Comparison of ENCODE assay signal across 18 mouse cellular contexts in genomic region chr1:179650284-179650683, GRCm38 (mm10). TPM values are rescaled to one million over a fixed set of nuclear protein-coding genes. Genes with fewer than 3 reads are reported as not detected.
A peak's percentile ranks its signal among the peaks of the same experiment; 100 is the strongest.
DNase-seq lines count a peak whose midpoint lies in the region; ATAC-seq and TF ChIP-seq lines count a peak whose summit lies in the region.
"Had no signal": no experiment of that assay in that cellular context is flagged by ENCODE, and none has a peak within 500 bp of the region (broad histone marks: within the 10 kb centered on the region; RNA-seq: fewer than 3 reads in every experiment).

No protein-coding gene starts in this region.

- H3K9ac ChIP-seq in liver, embryonic 12.5 days = no peak overlapping the region
- H3K9ac ChIP-seq in lung, postnatal 0 days (replicated peaks; ENCODE audit: low read depth) = no peak overlapping the region
- H3K9ac ChIP-seq in hindbrain, embryonic 11.5 days (ENCODE audit: low read depth, low read length) = no peak overlapping the region
- no peak overlapping the region for H3K9ac ChIP-seq in hindbrain, embryonic 14.5 days
- no peak overlapping the region for H3K9ac ChIP-seq in forebrain, embryonic 16.5 days (replicated peaks; ENCODE audit: low read depth, low read length)
- H3K9ac ChIP-seq: embryonic facial prominence, embryonic 15.5 days; heart, embryonic 12.5 days; kidney, embryonic 15.5 days; midbrain, embryonic 12.5 days; neural tube, embryonic 15.5 days had no signal

- no peak overlapping the region for H3K4me3 ChIP-seq in liver, embryonic 12.5 days
- no peak overlapping the region for H3K4me3 ChIP-seq in lung, postnatal 0 days (ENCODE audit: low read depth, low read length)
- no peak overlapping the region for H3K4me3 ChIP-seq in hindbrain, embryonic 11.5 days (ENCODE audit: low read depth, low read length)
- no peak overlapping the region for H3K4me3 ChIP-seq in hindbrain, embryonic 14.5 days (replicated peaks; ENCODE audit: low read length)
- H3K4me3 ChIP-seq in forebrain, embryonic 16.5 days (replicated peaks; ENCODE audit: low read length) = no peak overlapping the region
- H3K4me3 ChIP-seq: embryonic facial prominence, embryonic 15.5 days; forebrain, embryonic 10.5 days; heart, embryonic 12.5 days; kidney, embryonic 15.5 days; midbrain, embryonic 12.5 days; neural tube, embryonic 15.5 days had no signal

- peak; percentile 28; the same call in 1 of the 2 replicates for TF ChIP-seq EP300 in lung, postnatal 0 days (IDR thresholded peaks at IDR 0.05)

- peaks cover 9% of the 10 kb centered on the region for H3K27me3 ChIP-seq in liver, embryonic 12.5 days (replicated peaks)
- no peaks in the 10 kb centered on the region for H3K27me3 ChIP-seq in lung, postnatal 0 days (replicated peaks; ENCODE audit: insufficient read depth, low read length)
- no peaks in the 10 kb centered on the region for H3K27me3 ChIP-seq in hindbrain, embryonic 11.5 days (ENCODE audit: control insufficient read depth, insufficient read depth, low read length)
- no peaks in the 10 kb centered on the region for H3K27me3 ChIP-seq in hindbrain, embryonic 14.5 days (ENCODE audit: control insufficient read depth, insufficient read depth, low read length)
- H3K27me3 ChIP-seq in forebrain, embryonic 16.5 days (replicated peaks; ENCODE audit: control insufficient read depth, insufficient read depth, low read length) = no peaks in the 10 kb centered on the region
- H3K27me3 ChIP-seq: embryonic facial prominence, embryonic 15.5 days; heart, embryonic 12.5 days; kidney, embryonic 15.5 days; midbrain, embryonic 12.5 days; neural tube, embryonic 15.5 days had no signal

- no peak for ATAC-seq in liver, embryonic 12.5 days
- ATAC-seq in lung, postnatal 0 days = peak; percentile 72
- ATAC-seq in hindbrain, embryonic 11.5 days (ENCODE audit: low FRiP score) = no peak
- ATAC-seq in hindbrain, embryonic 14.5 days (ENCODE audit: low FRiP score) = no peak
- ATAC-seq in forebrain, embryonic 16.5 days = no peak

- DNase-seq in liver (peak; percentile 20), ES-CJ7 (ENCODE audit: low read depth, low spot score) (peak; percentile 64), R1 (ENCODE audit: low read depth, low spot score) (peak; percentile 42)
- DNase-seq in lung, postnatal 0 days (ENCODE audit: low spot score) = peak; percentile 47
- no peak for DNase-seq in hindbrain, embryonic 11.5 days (ENCODE audit: low spot score)
- no peak for DNase-seq in hindbrain, embryonic 14.5 days (ENCODE audit: low spot score)
- DNase-seq: cerebellum, adult 9-11 months; embryo, embryonic 11 days; gastrocnemius, postnatal 14 days; heart, postnatal 4 days had no signal

- no peaks in the 10 kb centered on the region for H3K36me3 ChIP-seq in liver, embryonic 12.5 days
- H3K36me3 ChIP-seq in lung, postnatal 0 days (ENCODE audit: insufficient read depth, low read length) = no peaks in the 10 kb centered on the region
- H3K36me3 ChIP-seq in hindbrain, embryonic 11.5 days (ENCODE audit: control insufficient read depth, insufficient read depth, low read length) = no peaks in the 10 kb centered on the region
- no peaks in the 10 kb centered on the region for H3K36me3 ChIP-seq in hindbrain, embryonic 14.5 days (replicated peaks; ENCODE audit: control insufficient read depth, insufficient read depth)
- no peaks in the 10 kb centered on the region for H3K36me3 ChIP-seq in forebrain, embryonic 16.5 days (ENCODE audit: control insufficient read depth, insufficient read depth)
- H3K36me3 ChIP-seq: embryonic facial prominence, embryonic 15.5 days; forebrain, embryonic 10.5 days; heart, embryonic 12.5 days; kidney, embryonic 15.5 days; midbrain, embryonic 12.5 days; neural tube, embryonic 15.5 days had no signal

- H3K9me3 ChIP-seq in liver, embryonic 12.5 days (replicated peaks) = no peaks in the 10 kb centered on the region
- no peaks in the 10 kb centered on the region for H3K9me3 ChIP-seq in lung, postnatal 0 days (ENCODE audit: low read length)
- H3K9me3 ChIP-seq in hindbrain, embryonic 11.5 days (ENCODE audit: control insufficient read depth, low read length) = no peaks in the 10 kb centered on the region
- H3K9me3 ChIP-seq in hindbrain, embryonic 14.5 days (ENCODE audit: control insufficient read depth, low read length) = no peaks in the 10 kb centered on the region
- H3K9me3 ChIP-seq in forebrain, embryonic 16.5 days (ENCODE audit: control insufficient read depth, low read length) = no peaks in the 10 kb centered on the region
- H3K9me3 ChIP-seq: embryonic facial prominence, embryonic 15.5 days; forebrain, embryonic 10.5 days; heart, embryonic 12.5 days; kidney, embryonic 15.5 days; midbrain, embryonic 12.5 days; neural tube, embryonic 15.5 days had no signal

- H3K27ac ChIP-seq in liver, embryonic 12.5 days = no peak overlapping the region
- H3K27ac ChIP-seq in lung, postnatal 0 days (ENCODE audit: low read length) = peak overlapping the region; percentile 20
- no peak overlapping the region for H3K27ac ChIP-seq in hindbrain, embryonic 11.5 days (ENCODE audit: low read depth, low read length)
- H3K27ac ChIP-seq in hindbrain, embryonic 14.5 days = no peak overlapping the region
- H3K27ac ChIP-seq in forebrain, embryonic 16.5 days (ENCODE audit: low read length) = no peak overlapping the region
- H3K27ac ChIP-seq: embryonic facial prominence, embryonic 15.5 days; forebrain, embryonic 10.5 days; kidney, embryonic 15.5 days; midbrain, embryonic 12.5 days; neural tube, embryonic 15.5 days had no signal

- 13% methylated on average over 4 of the region's 4 CpGs for WGBS in liver, embryonic 12.5 days (ENCODE audit: insufficient replicate concordance)
- WGBS in lung, postnatal 0 days = 40% methylated on average over 4 of the region's 4 CpGs
- 80% methylated on average over 4 of the region's 4 CpGs for WGBS in hindbrain, embryonic 11.5 days
- 76% methylated on average over 4 of the region's 4 CpGs for WGBS in hindbrain, embryonic 14.5 days
- WGBS in forebrain, embryonic 16.5 days = 82% methylated on average over 4 of the region's 4 CpGs

- H3K4me1 ChIP-seq in liver, embryonic 12.5 days = peaks cover 22% of the 10 kb centered on the region
- H3K4me1 ChIP-seq in lung, postnatal 0 days (ENCODE audit: insufficient read depth, low read depth, low read length) = no peaks in the 10 kb centered on the region
- H3K4me1 ChIP-seq in hindbrain, embryonic 11.5 days (replicated peaks; ENCODE audit: control insufficient read depth, insufficient read depth, low read length) = no peaks in the 10 kb centered on the region
- H3K4me1 ChIP-seq in hindbrain, embryonic 14.5 days (replicated peaks; ENCODE audit: control insufficient read depth, insufficient read depth, low read length) = no peaks in the 10 kb centered on the region
- peaks cover 3% of the 10 kb centered on the region; the same call in 1 of the 2 replicates for H3K4me1 ChIP-seq in forebrain, embryonic 16.5 days (replicated peaks; ENCODE audit: control insufficient read depth, insufficient read depth, low read length)

- TF ChIP-seq CTCF in lung, postnatal 0 days (IDR thresholded peaks at IDR 0.05) = peak; percentile 7; the same call in 1 of the 2 replicates

- no peak overlapping the region for H3K4me2 ChIP-seq in liver, embryonic 12.5 days
- H3K4me2 ChIP-seq in lung, postnatal 0 days (replicated peaks; ENCODE audit: low read depth, low read length) = no peak overlapping the region
- H3K4me2 ChIP-seq in hindbrain, embryonic 11.5 days (replicated peaks; ENCODE audit: low read depth, low read length) = no peak overlapping the region
- H3K4me2 ChIP-seq in hindbrain, embryonic 14.5 days (replicated peaks) = no peak overlapping the region
- no peak overlapping the region for H3K4me2 ChIP-seq in forebrain, embryonic 16.5 days (ENCODE audit: low read length)
- H3K4me2 ChIP-seq: embryonic facial prominence, embryonic 15.5 days; heart, embryonic 12.5 days; kidney, embryonic 15.5 days; midbrain, embryonic 12.5 days; neural tube, embryonic 15.5 days had no signal

RNA-seq across cellular contexts. Expression of gene Sccpdh, which starts 17.7 kb away (rescaled TPM):
- 14.5 and 14.8 TPM in 2 replicates for polyA plus RNA-seq in liver, embryonic 12.5 days (2016; fragmentation: Nextera tagmentation; extraction: Ambion mirVana)
- polyA plus RNA-seq in lung, postnatal 0 days (2015; fragmentation: Nextera tagmentation; extraction: Ambion mirVana) = 52.8 and 54.1 TPM in 2 replicates
- polyA plus RNA-seq in hindbrain, embryonic 11.5 days (2014; fragmentation: Nextera tagmentation; extraction: Ambion mirVana) = 112 and 119 TPM in 2 replicates
- 176 and 196 TPM in 2 replicates for polyA plus RNA-seq in hindbrain, embryonic 14.5 days (2014; fragmentation: Nextera tagmentation; extraction: Ambion mirVana)
- polyA plus RNA-seq in forebrain, embryonic 16.5 days (2015; fragmentation: Nextera tagmentation; extraction: Ambion mirVana) = 117 and 128 TPM in 2 replicates

Comparison
In these comparisons a context has a peak if more than half of its experiments do, and no peak if none do; other contexts are left out.
1. DNase-seq: peak in liver (single experiment), ES-CJ7 (single experiment), R1 (single experiment) and lung, postnatal 0 days (single experiment); none in hindbrain, embryonic 11.5 days (single experiment) and hindbrain, embryonic 14.5 days (single experiment).